Mouse (Mus musculus): ENCODE measurements around the gene Mfsd2b. TPM values are rescaled to one million over a fixed set of nuclear protein-coding genes. Genes with fewer than 3 reads are reported as not detected.
"Not testable (repeated sequence)": the region's sequence is repeated elsewhere in the genome, so short reads cannot be mapped to it uniquely, and the experiment has no call there.

Gene Mfsd2b
- polyA plus RNA-seq, 1 experiment, result 26.3 TPM

GRCm38 (mm10) chr12:4906951-4907906 lies 33.1 kb upstream of the Mfsd2b start, which contains the start of gene Ubxn2a:
Ubxn2a (minus strand) TSS chr12:4907705.
- H3K9me3 ChIP-seq (ENCODE audit: control insufficient read depth, low read length), result no peaks in the 10 kb centered on the region

DNA sequence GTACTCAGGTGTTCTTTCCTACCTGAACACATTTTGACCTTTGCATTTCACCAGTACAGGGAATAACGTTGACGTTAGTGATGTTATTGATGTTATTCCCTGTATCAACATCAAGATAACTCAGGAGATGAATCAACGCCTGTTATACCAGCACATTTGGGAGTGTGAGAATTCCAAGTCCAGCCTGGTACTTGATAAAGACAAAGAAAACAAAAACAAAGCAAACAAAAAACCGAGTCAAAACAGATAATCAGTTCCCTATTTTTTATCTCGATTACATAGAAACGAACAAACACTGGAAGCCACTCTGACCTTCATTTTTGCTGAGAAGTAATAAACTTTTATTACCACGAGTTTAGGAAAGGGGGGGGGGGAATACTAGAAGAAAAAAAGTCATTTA lies 32.3 kb upstream of the Mfsd2b start:
- peaks cover 42% of the 10 kb centered on the region for H3K4me1 ChIP-seq (ENCODE audit: control insufficient read depth)
- no peak for TF ChIP-seq TAL1 (IDR thresholded peaks at IDR 0.05; ENCODE audit: low read length)
- no peak for TF ChIP-seq GATA1 (IDR thresholded peaks at IDR 0.05; ENCODE audit: low read length)
- peak overlapping the region; percentile 93 for H3K4me3 ChIP-seq (replicated peaks)
- H3K27me3 ChIP-seq (ENCODE audit: control insufficient read depth), result no peaks in the 10 kb centered on the region
- no peaks in the 10 kb centered on the region for H3K9me3 ChIP-seq (ENCODE audit: control insufficient read depth, low read length)
- peaks cover 39% of the 10 kb centered on the region for H3K36me3 ChIP-seq (ENCODE audit: control insufficient read depth)

More at GRCm38 (mm10) chr12:4906951-4907906, 33.1 kb upstream of the Mfsd2b start, which contains the start of gene Ubxn2a:
- Histone ChIP-seq H3K36me3 (ENCODE audit: control insufficient read depth) (peaks cover 32% of the 10 kb centered on the region), H3K27me3 (ENCODE audit: control insufficient read depth) (no peaks in the 10 kb centered on the region), H3K4me1 (ENCODE audit: control insufficient read depth) (peaks cover 42% of the 10 kb centered on the region), H3K4me3 (replicated peaks) (peak within 1 kb of the TSS; percentile 93)
- TF ChIP-seq GATA1 (IDR thresholded peaks at IDR 0.05; ENCODE audit: low read length), result no peak
- no peak for TF ChIP-seq TAL1 (IDR thresholded peaks at IDR 0.05; ENCODE audit: low read length)

DNA sequence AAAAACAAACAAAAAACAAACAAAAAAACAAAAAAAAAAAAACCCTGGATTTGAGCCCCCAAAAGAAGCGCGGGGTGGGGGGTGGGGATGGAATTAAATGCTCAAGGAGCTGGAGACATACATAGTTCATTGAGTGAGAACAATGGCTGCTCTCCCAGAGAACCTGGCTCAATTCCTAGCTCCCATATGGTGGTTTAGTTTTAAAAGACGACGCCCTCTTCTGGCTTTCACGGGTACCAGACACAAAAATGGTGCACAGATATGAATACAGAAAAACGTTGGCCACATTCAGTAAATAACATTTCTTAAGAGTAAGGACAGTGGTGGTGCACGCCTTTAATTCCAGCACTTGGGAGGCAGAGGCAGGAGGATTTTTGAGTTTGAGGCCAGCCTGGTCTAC lies 31.8 kb upstream of the Mfsd2b start:
- peaks cover 42% of the 10 kb centered on the region for H3K4me1 ChIP-seq (ENCODE audit: control insufficient read depth)
- H3K36me3 ChIP-seq (ENCODE audit: control insufficient read depth), result peaks cover 44% of the 10 kb centered on the region
- H3K9me3 ChIP-seq (ENCODE audit: control insufficient read depth, low read length), result no peaks in the 10 kb centered on the region
- no peak for TF ChIP-seq GATA1 (IDR thresholded peaks at IDR 0.05; ENCODE audit: low read length)
- no peak for TF ChIP-seq TAL1 (IDR thresholded peaks at IDR 0.05; ENCODE audit: low read length)
- H3K27me3 ChIP-seq (ENCODE audit: control insufficient read depth), result no peaks in the 10 kb centered on the region
- peak overlapping the region; percentile 93 for H3K4me3 ChIP-seq (replicated peaks)

DNA sequence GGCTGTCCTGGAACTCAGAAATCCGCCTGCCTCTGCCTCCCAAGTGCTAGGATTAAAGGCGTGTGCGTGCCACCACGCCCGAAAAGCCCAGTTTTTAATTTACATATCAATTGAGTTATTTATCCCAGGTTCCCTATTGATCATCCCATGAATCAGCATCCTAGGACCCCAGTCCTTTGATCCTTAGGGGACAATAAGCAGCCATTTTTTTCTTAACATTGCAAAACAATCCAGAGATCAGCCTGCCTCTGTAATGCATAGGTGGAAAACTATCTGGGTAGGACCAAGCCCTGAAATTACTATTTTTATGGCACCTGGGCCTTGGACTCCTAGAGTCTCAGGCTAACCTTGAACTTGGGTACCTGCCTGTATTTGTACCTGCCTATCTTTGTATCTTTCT lies 23.9 kb upstream of the Mfsd2b start:
- Histone ChIP-seq H3K27me3 (ENCODE audit: control insufficient read depth) (no peaks in the 10 kb centered on the region), H3K36me3 (ENCODE audit: control insufficient read depth) (peaks cover 72% of the 10 kb centered on the region), H3K4me3 (replicated peaks) (no peak overlapping the region), H3K9me3 (ENCODE audit: control insufficient read depth, low read length) (no peaks in the 10 kb centered on the region), H3K4me1 (ENCODE audit: control insufficient read depth) (peaks cover 10% of the 10 kb centered on the region)
- TF ChIP-seq GATA1 (IDR thresholded peaks at IDR 0.05; ENCODE audit: low read length) (no peak), TAL1 (IDR thresholded peaks at IDR 0.05; ENCODE audit: low read length) (no peak)

DNA sequence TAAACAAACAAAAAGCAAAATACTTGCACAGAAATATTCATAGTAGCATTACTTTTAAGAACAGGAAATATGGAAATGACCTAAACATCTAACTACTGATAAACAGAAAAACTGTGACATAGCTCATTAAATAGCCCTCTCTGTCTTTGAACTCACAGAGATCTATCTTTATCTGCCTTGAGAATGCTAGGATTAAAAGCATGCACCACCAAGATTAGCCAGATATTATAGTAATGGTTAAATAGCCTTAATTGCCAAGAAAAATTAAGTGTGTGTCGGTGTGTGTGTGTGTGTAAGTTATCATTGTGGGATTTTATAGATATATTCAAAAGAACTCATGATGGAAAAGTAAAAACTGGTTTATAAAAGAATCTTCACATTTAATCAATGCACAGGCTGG lies 15.7 kb upstream of the Mfsd2b start:
- peaks cover 95% of the 10 kb centered on the region for H3K36me3 ChIP-seq (ENCODE audit: control insufficient read depth)
- H3K9me3 ChIP-seq (ENCODE audit: control insufficient read depth, low read length), result no peaks in the 10 kb centered on the region
- H3K27me3 ChIP-seq (ENCODE audit: control insufficient read depth), result no peaks in the 10 kb centered on the region
- no peak overlapping the region for H3K4me3 ChIP-seq (replicated peaks)
- H3K4me1 ChIP-seq (ENCODE audit: control insufficient read depth), result peaks cover 30% of the 10 kb centered on the region
- TF ChIP-seq TAL1 (IDR thresholded peaks at IDR 0.05; ENCODE audit: low read length), result no peak
- no peak for TF ChIP-seq GATA1 (IDR thresholded peaks at IDR 0.05; ENCODE audit: low read length)

- Histone ChIP-seq H3K36me3 (ENCODE audit: control insufficient read depth) (peaks cover 97% of the 10 kb centered on the region), H3K4me3 (replicated peaks) (no peak overlapping the region), H3K4me1 (ENCODE audit: control insufficient read depth) (peaks cover 30% of the 10 kb centered on the region), H3K27me3 (ENCODE audit: control insufficient read depth) (no peaks in the 10 kb centered on the region), H3K9me3 (ENCODE audit: control insufficient read depth, low read length) (no peaks in the 10 kb centered on the region)
- TF ChIP-seq TAL1 (IDR thresholded peaks at IDR 0.05; ENCODE audit: low read length), result no peak
- no peak for TF ChIP-seq GATA1 (IDR thresholded peaks at IDR 0.05; ENCODE audit: low read length)
These were observed 15.1 kb upstream of the Mfsd2b start for GRCm38 (mm10) chr12:4889251-4889650.

GRCm38 (mm10) chr12:4888739-4889138 lies 14.6 kb upstream of the Mfsd2b start:
- Histone ChIP-seq H3K27me3 (ENCODE audit: control insufficient read depth) (no peaks in the 10 kb centered on the region), H3K4me3 (replicated peaks) (no peak overlapping the region), H3K9me3 (ENCODE audit: control insufficient read depth, low read length) (no peaks in the 10 kb centered on the region), H3K4me1 (ENCODE audit: control insufficient read depth) (peaks cover 30% of the 10 kb centered on the region), H3K36me3 (ENCODE audit: control insufficient read depth) (peaks cover 97% of the 10 kb centered on the region)
- no peak for TF ChIP-seq TAL1 (IDR thresholded peaks at IDR 0.05; ENCODE audit: low read length)
- TF ChIP-seq GATA1 (IDR thresholded peaks at IDR 0.05; ENCODE audit: low read length), result no peak

- H3K4me3 ChIP-seq (replicated peaks); H3K9me3 ChIP-seq (ENCODE audit: control insufficient read depth, low read length); H3K27me3 ChIP-seq (ENCODE audit: control insufficient read depth): not testable (repeated sequence)
- Histone ChIP-seq H3K4me1 (ENCODE audit: control insufficient read depth) (peaks cover 28% of the 10 kb centered on the region), H3K36me3 (ENCODE audit: control insufficient read depth) (peaks cover 97% of the 10 kb centered on the region)
These were observed 12.4 kb upstream of the Mfsd2b start for GRCm38 (mm10) chr12:4886581-4886980.

- no peak for TF ChIP-seq TAL1 (IDR thresholded peaks at IDR 0.05; ENCODE audit: low read length)
- no peak for TF ChIP-seq GATA1 (IDR thresholded peaks at IDR 0.05; ENCODE audit: low read length)
- Histone ChIP-seq H3K36me3 (ENCODE audit: control insufficient read depth) (peaks cover 97% of the 10 kb centered on the region), H3K4me1 (ENCODE audit: control insufficient read depth) (peaks cover 22% of the 10 kb centered on the region), H3K4me3 (replicated peaks) (no peak overlapping the region), H3K27me3 (ENCODE audit: control insufficient read depth) (no peaks in the 10 kb centered on the region), H3K9me3 (ENCODE audit: control insufficient read depth, low read length) (no peaks in the 10 kb centered on the region)
These were observed 10.9 kb upstream of the Mfsd2b start for GRCm38 (mm10) chr12:4885062-4885461.

All from erythroblast, embryonic 14.5 days (primary cell).